Mouse (Mus musculus) brown adipose tissue, adult 24 weeks (tissue): ENCODE results near the gene Tnxb. TPM values are rescaled to one million over a fixed set of nuclear protein-coding genes. Genes with fewer than 3 reads are reported as not detected.

Source experiments
- H3K27ac ChIP-seq: fragments of 200-500 bp; replicated peaks from 2 replicates; pipeline ENCODE4 v1.5.1; 2012; ENCODE audit warnings: low read depth, mild to moderate bottlenecking, low read length
- H3K4me1 ChIP-seq: fragments of 200-500 bp; 2 replicates; pipeline ENCODE4 v1.6.1; 2012; ENCODE audit warnings: low read length, mixed read lengths; ENCODE audit not compliant: control insufficient read depth, insufficient read depth, insufficient read length
- H3K4me3 ChIP-seq: fragments of 200-500 bp; 2 replicates; pipeline ENCODE4 v1.5.1; 2012; ENCODE audit warnings: low read depth, mild to moderate bottlenecking, low read length, moderate library complexity; ENCODE audit not compliant: insufficient read depth
- polyA plus RNA-seq: library from polyadenylated mRNA; stranded (reverse); fragments of >200 nt; gene quantifications from 2 replicates; pipeline ENCODE4 v1.2.4, GENCODE M21; 2012; ENCODE audit not compliant: missing spikeins, insufficient read depth, insufficient read length

Tnxb gene
- polyA plus RNA-seq, 1 experiment, result 9.7 TPM

GRCm38 (mm10) chr17:34632261-34632691 is 38.1 kb upstream of the Tnxb start:
- Histone ChIP-seq H3K27ac (peak overlapping the region; percentile 49), H3K4me3 (peak overlapping the region; percentile 55), H3K4me1 (peaks cover 5% of the 10 kb centered on the region)

GRCm38 (mm10) chr17:34635671-34636070 is 34.7 kb upstream of the Tnxb start:
- H3K27ac ChIP-seq, result no peak overlapping the region
- peaks cover 13% of the 10 kb centered on the region for H3K4me1 ChIP-seq
- no peak overlapping the region for H3K4me3 ChIP-seq

GRCm38 (mm10) chr17:34637459-34637858 is 32.9 kb upstream of the Tnxb start:
- Histone ChIP-seq H3K4me1 (peaks cover 12% of the 10 kb centered on the region), H3K27ac (0 out of 2 replicates have a peak overlapping the region, but pooled peaks have one; percentile 40), H3K4me3 (no peak overlapping the region)

- peak overlapping the region; percentile 93 for H3K27ac ChIP-seq
- peak overlapping the region; percentile 39 for H3K4me3 ChIP-seq
- peaks cover 14% of the 10 kb centered on the region for H3K4me1 ChIP-seq
Observed at GRCm38 (mm10) chr17:34639461-34640255, 30.7 kb upstream of the Tnxb start.

- peak overlapping the region; percentile 93 for H3K27ac ChIP-seq
Observed at GRCm38 (mm10) chr17:34640778-34641601, 29.3 kb upstream of the Tnxb start.

GRCm38 (mm10) chr17:34641945-34642344 is 28.4 kb upstream of the Tnxb start:
- Histone ChIP-seq H3K27ac (no peak overlapping the region), H3K4me3 (no peak overlapping the region)

More at GRCm38 (mm10) chr17:34640778-34641601, 29.3 kb upstream of the Tnxb start:
- peaks cover 23% of the 10 kb centered on the region for H3K4me1 ChIP-seq
- H3K4me3 ChIP-seq, result no peak overlapping the region

GRCm38 (mm10) chr17:34643379-34643778 is 27.0 kb upstream of the Tnxb start:
- Histone ChIP-seq H3K27ac (no peak overlapping the region), H3K4me3 (no peak overlapping the region), H3K4me1 (peaks cover 29% of the 10 kb centered on the region)

More at GRCm38 (mm10) chr17:34641945-34642344, 28.4 kb upstream of the Tnxb start:
- H3K4me1 ChIP-seq, result peaks cover 29% of the 10 kb centered on the region

GRCm38 (mm10) chr17:34643944-34644343 is 26.4 kb upstream of the Tnxb start:
- no peak overlapping the region for H3K4me3 ChIP-seq
- no peak overlapping the region for H3K27ac ChIP-seq
- peaks cover 29% of the 10 kb centered on the region for H3K4me1 ChIP-seq

GRCm38 (mm10) chr17:34644608-34645007 is 25.7 kb upstream of the Tnxb start, which contains the start of gene Fkbpl:
Gene Fkbpl (plus strand): TSS chr17:34644764.
- Histone ChIP-seq H3K4me3 (peak within 1 kb of the TSS; percentile 73), H3K4me1 (peaks cover 29% of the 10 kb centered on the region)

GRCm38 (mm10) chr17:34645256-34645829 is 25.0 kb upstream of the Tnxb start:
- Histone ChIP-seq H3K4me1 (peaks cover 23% of the 10 kb centered on the region), H3K4me3 (peak overlapping the region; percentile 73), H3K27ac (peak overlapping the region; percentile 80)

More at GRCm38 (mm10) chr17:34644608-34645007, 25.7 kb upstream of the Tnxb start, which contains the start of gene Fkbpl:
- peak within 1 kb of the TSS; percentile 80 for H3K27ac ChIP-seq

- Histone ChIP-seq H3K4me3 (peak overlapping the region; percentile 73), H3K4me1 (peaks cover 21% of the 10 kb centered on the region), H3K27ac (peak overlapping the region; percentile 80)
Observed at GRCm38 (mm10) chr17:34645831-34646511, 24.4 kb upstream of the Tnxb start.

GRCm38 (mm10) chr17:34646906-34647787 is 23.2 kb upstream of the Tnxb start, which contains the start of gene Atf6b:
Gene Atf6b (plus strand): TSS chr17:34647146.
- H3K4me3 ChIP-seq, result peak within 1 kb of the TSS; percentile 81
- H3K27ac ChIP-seq, result peak within 1 kb of the TSS; percentile 52
- peaks cover 18% of the 10 kb centered on the region for H3K4me1 ChIP-seq

GRCm38 (mm10) chr17:34648141-34648890 is 22.0 kb upstream of the Tnxb start:
- H3K4me3 ChIP-seq, result peak overlapping the region; percentile 1; the same call in 1 of the 2 replicates
- peaks cover 18% of the 10 kb centered on the region for H3K4me1 ChIP-seq

More at GRCm38 (mm10) chr17:34648141-34648890, 22.0 kb upstream of the Tnxb start:
- H3K27ac ChIP-seq, result no peak overlapping the region
